Mouse (Mus musculus): ENCODE measurements around the gene Tex35.

DNA sequence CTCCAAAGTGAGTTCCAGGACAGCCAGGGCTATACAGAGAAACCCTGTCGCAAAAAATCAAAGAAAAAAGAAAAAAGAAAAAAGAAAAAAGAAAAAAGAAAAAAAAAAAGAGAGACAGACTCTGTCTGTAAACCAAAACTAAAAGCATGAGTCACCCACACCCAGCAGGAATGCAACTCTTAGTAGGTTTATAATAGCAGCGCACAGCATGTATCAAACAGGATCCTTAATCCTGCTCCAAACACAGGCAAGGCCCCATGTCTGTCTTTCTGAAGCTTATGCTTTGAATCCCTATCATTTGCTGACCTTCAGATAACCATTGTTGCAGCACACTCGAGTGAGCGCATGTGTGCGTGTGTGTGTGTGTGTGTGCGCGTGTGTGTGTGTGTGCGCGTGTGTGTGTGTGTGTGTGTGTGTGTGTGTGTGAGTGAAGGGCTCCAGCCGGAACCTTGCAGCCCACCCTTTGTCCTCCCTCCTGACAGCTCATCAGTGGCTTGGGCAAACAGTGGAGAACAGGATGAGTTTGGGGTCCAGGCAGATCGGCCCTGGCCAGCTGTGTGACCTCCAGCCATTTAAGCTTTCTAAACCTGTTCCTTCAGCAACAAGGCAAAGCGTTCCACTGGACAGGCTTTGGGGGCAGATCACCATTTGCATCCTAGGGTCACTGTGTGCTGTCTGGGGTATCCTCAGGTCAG is 47.9 kb downstream of the Tex35 start:
- TF ChIP-seq POLR2A (IDR thresholded peaks at IDR 0.05; ENCODE audit: extremely low read depth, insufficient read depth, low read length) (no peak), CTCF (IDR thresholded peaks at IDR 0.05; ENCODE audit: low read depth, low read length) (no peak)
